Mouse (Mus musculus) heart, embryonic 16.5 days (tissue): ENCODE data around the gene Gtf2h4. TPM values are rescaled to one million over a fixed set of nuclear protein-coding genes. Genes with fewer than 3 reads are reported as not detected.

Experiments used
- ATAC-seq: fragments of 200-750 bp; cut with Nextera tagmentation; replicated peaks from 2 replicates; pipeline ENCODE4 v1.8.0; 2017; ENCODE audit warnings: moderate number of reproducible peaks; ENCODE audit not compliant: insufficient read depth, low FRiP score; ENCODE audit errors: extremely low read depth
- H3K27ac ChIP-seq: fragments of 300-500 bp; sonication (generic); 2 replicates; pipeline ENCODE4 v1.5.1; 2014; ENCODE audit warnings: mild to moderate bottlenecking, low read length, control low read depth, moderate library complexity
- H3K27me3 ChIP-seq: fragments of 300-500 bp; sonication (generic); 2 replicates; pipeline ENCODE4 v1.6.1; 2014; ENCODE audit warnings: low read length, mixed read lengths; ENCODE audit not compliant: control insufficient read depth, insufficient read depth
- H3K36me3 ChIP-seq: fragments of 300-500 bp; sonication (generic); 2 replicates; pipeline ENCODE4 v1.6.1; 2014; ENCODE audit not compliant: control insufficient read depth, insufficient read depth
- H3K4me1 ChIP-seq: fragments of 300-500 bp; sonication (generic); 2 replicates; pipeline ENCODE4 v1.6.1; 2014; ENCODE audit warnings: low read length, mixed read lengths; ENCODE audit not compliant: control insufficient read depth, insufficient read depth
- H3K4me2 ChIP-seq: fragments of 300-500 bp; sonication (generic); 2 replicates; pipeline ENCODE4 v1.6.1; 2014; ENCODE audit warnings: low read depth, mild to moderate bottlenecking, control low read depth, low read length
- H3K4me3 ChIP-seq: fragments of 300-500 bp; sonication (generic); 2 replicates; pipeline ENCODE4 v1.5.1; 2014; ENCODE audit warnings: mild to moderate bottlenecking, control low read depth, low read length
- H3K9ac ChIP-seq: fragments of 300-500 bp; sonication (generic); 2 replicates; pipeline ENCODE4 v1.6.1; 2014; ENCODE audit warnings: low read length, control low read depth
- H3K9me3 ChIP-seq: fragments of 300-500 bp; sonication (generic); replicated peaks from 2 replicates; pipeline ENCODE4 v1.6.1; 2016; ENCODE audit warnings: low read length; ENCODE audit not compliant: control insufficient read depth
- WGBS: fragments of 180-500 bp; shearing (Covaris S2); extraction: QIAGEN DNeasy Blood & Tissue Kit; methylation state at CpG from one replicate; pipeline ENCODE4 v1.1.7; 2014; 5-methylcytosine and 5-hydroxymethylcytosine counted together
- polyA plus RNA-seq: library from polyadenylated mRNA; unstranded; fragments of >200 nt; fragmentation: Nextera tagmentation; extraction: Ambion mirVana; gene quantifications from 2 replicates; pipeline ENCODE4 v1.2.1, GENCODE M21; 2015

Gene Gtf2h4
- polyA plus RNA-seq, 1 experiment from 2014 or later = 30.8 TPM

DNA sequence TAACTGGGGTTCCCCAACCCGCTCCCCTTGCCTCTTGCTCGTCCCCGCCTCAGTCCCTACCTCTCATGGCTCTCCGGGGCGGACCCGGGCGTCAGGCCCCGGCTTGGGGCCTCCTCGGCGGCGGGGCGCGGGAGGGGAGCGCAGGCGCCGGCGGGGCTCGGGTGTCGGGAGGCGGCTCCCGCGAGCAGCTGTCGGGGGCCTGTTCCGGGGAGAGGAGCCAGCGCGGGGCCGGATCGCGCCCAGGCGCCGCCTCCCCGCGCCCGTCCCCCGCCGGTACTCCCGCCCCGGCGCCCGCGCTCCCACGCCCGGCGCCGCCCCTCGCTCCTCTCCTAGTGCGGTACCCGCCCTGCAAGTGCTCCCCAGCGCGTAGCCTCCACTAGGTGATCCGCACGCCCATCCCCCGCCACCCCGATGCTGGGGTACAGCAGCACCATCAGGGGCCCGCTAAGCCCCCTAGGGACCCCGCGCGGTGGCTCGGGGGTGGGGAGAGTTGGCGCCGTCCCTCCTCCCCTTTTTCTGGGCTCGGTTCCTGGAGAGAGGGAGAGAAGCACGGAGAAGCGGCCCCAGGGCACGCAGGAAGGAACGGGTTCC lies 26.9 kb upstream of the Gtf2h4 start:
- no peaks in the 10 kb centered on the region for H3K27me3 ChIP-seq
- peaks cover 5% of the 10 kb centered on the region for H3K36me3 ChIP-seq
- peak overlapping the region; percentile 87 for H3K4me3 ChIP-seq
- peak overlapping the region; percentile 99 for H3K27ac ChIP-seq
- H3K9me3 ChIP-seq = no peaks in the 10 kb centered on the region
- H3K4me2 ChIP-seq = peak overlapping the region; percentile 82
- ATAC-seq = peak; percentile 76
- H3K9ac ChIP-seq = peak overlapping the region; percentile 93
- under 1% methylated on average over 47 of the region's 66 CpGs for whole genome bisulfite sequencing
- peaks cover 58% of the 10 kb centered on the region for H3K4me1 ChIP-seq

- Histone ChIP-seq H3K9ac (peak overlapping the region; percentile 93), H3K27me3 (no peaks in the 10 kb centered on the region), H3K9me3 (peaks cover 5% of the 10 kb centered on the region), H3K4me3 (peak overlapping the region; percentile 87), H3K36me3 (peaks cover 10% of the 10 kb centered on the region), H3K4me2 (peak overlapping the region; percentile 82), H3K4me1 (peaks cover 54% of the 10 kb centered on the region), H3K27ac (peak overlapping the region; percentile 99)
- ATAC-seq = peak; percentile 21
- WGBS = 2% methylated on average over 19 of the region's 19 CpGs
Observed at GRCm38 (mm10) chr17:35699919-35700318, 26.4 kb upstream of the Gtf2h4 start.

GRCm38 (mm10) chr17:35698501-35698883 lies 25.0 kb upstream of the Gtf2h4 start:
- peak overlapping the region; percentile 34 for H3K4me3 ChIP-seq
- WGBS = 23% methylated on average over 5 of the region's 5 CpGs
- H3K9ac ChIP-seq = peak overlapping the region; percentile 56
- ATAC-seq = no peak
- H3K27me3 ChIP-seq = no peaks in the 10 kb centered on the region
- H3K36me3 ChIP-seq = peaks cover 13% of the 10 kb centered on the region
- peaks cover 5% of the 10 kb centered on the region for H3K9me3 ChIP-seq
- peaks cover 40% of the 10 kb centered on the region for H3K4me1 ChIP-seq
- H3K4me2 ChIP-seq = peak overlapping the region; percentile 66
- H3K27ac ChIP-seq = peak overlapping the region; percentile 75

GRCm38 (mm10) chr17:35697759-35698500 lies 24.4 kb upstream of the Gtf2h4 start:
- Histone ChIP-seq H3K4me2 (peak overlapping the region; percentile 66), H3K4me3 (peak overlapping the region; percentile 34), H3K27ac (peak overlapping the region; percentile 75), H3K9ac (peak overlapping the region; percentile 56), H3K4me1 (peaks cover 37% of the 10 kb centered on the region), H3K9me3 (peaks cover 5% of the 10 kb centered on the region), H3K27me3 (no peaks in the 10 kb centered on the region), H3K36me3 (peaks cover 19% of the 10 kb centered on the region)
- 5% methylated on average over 16 of the region's 16 CpGs for WGBS
- peak; percentile 20; the same call in 1 of the 2 replicates for ATAC-seq

DNA sequence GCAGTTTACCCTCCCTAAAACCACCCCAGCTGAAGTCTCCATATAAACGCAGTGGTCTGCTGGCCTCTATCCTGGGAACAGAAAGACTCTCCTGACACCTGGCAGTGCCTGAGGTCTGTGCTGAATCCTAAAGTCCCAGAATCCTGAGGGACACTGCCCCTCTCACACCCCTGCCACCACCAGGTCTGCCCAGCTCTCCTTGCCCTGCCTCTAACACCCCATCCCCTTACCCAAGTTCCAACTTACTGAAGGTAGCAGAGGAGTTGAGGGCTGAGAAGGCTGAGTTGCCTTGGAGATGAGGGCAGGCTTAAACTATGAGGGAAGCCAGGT lies 23.9 kb upstream of the Gtf2h4 start:
- Histone ChIP-seq H3K4me2 (peak overlapping the region; percentile 66), H3K36me3 (peaks cover 23% of the 10 kb centered on the region), H3K27ac (peak overlapping the region; percentile 75), H3K4me3 (peak overlapping the region; percentile 34), H3K4me1 (peaks cover 33% of the 10 kb centered on the region), H3K9ac (peak overlapping the region; percentile 56), H3K9me3 (peaks cover 5% of the 10 kb centered on the region), H3K27me3 (no peaks in the 10 kb centered on the region)
- WGBS = 13% methylated on average over 1 of the region's 1 CpGs
- no peak for ATAC-seq

- Histone ChIP-seq H3K36me3 (peaks cover 27% of the 10 kb centered on the region), H3K9ac (peak overlapping the region; percentile 6; the same call in 1 of the 2 replicates), H3K4me2 (peak overlapping the region; percentile 66), H3K27me3 (no peaks in the 10 kb centered on the region), H3K9me3 (peaks cover 5% of the 10 kb centered on the region), H3K27ac (peak overlapping the region; percentile 75; the same call in 1 of the 2 replicates), H3K4me3 (peak overlapping the region; percentile 34; the same call in 1 of the 2 replicates), H3K4me1 (peaks cover 32% of the 10 kb centered on the region)
- WGBS = 35% methylated on average over 6 of the region's 6 CpGs
- ATAC-seq = no peak
Observed at GRCm38 (mm10) chr17:35696691-35697090, 23.2 kb upstream of the Gtf2h4 start.

GRCm38 (mm10) chr17:35695289-35695688 lies 21.8 kb upstream of the Gtf2h4 start:
- peaks cover 32% of the 10 kb centered on the region for H3K4me1 ChIP-seq
- no peaks in the 10 kb centered on the region for H3K27me3 ChIP-seq
- ATAC-seq = no peak
- H3K4me2 ChIP-seq = no peak overlapping the region
- WGBS = 95% methylated on average over 2 of the region's 2 CpGs
- H3K9ac ChIP-seq = no peak overlapping the region
- peaks cover 40% of the 10 kb centered on the region for H3K36me3 ChIP-seq
- H3K4me3 ChIP-seq = no peak overlapping the region
- H3K9me3 ChIP-seq = peaks cover 5% of the 10 kb centered on the region
- H3K27ac ChIP-seq = no peak overlapping the region

- H3K4me2 ChIP-seq = no peak overlapping the region
- H3K27ac ChIP-seq = no peak overlapping the region
- H3K36me3 ChIP-seq = peaks cover 53% of the 10 kb centered on the region
- H3K27me3 ChIP-seq = no peaks in the 10 kb centered on the region
- H3K4me3 ChIP-seq = no peak overlapping the region
- 68% methylated on average over 5 of the region's 5 CpGs for WGBS
- H3K9ac ChIP-seq = no peak overlapping the region
- no peak for ATAC-seq
- H3K9me3 ChIP-seq = peaks cover 5% of the 10 kb centered on the region
- H3K4me1 ChIP-seq = peaks cover 23% of the 10 kb centered on the region
Observed at GRCm38 (mm10) chr17:35693906-35694305, 20.4 kb upstream of the Gtf2h4 start.

DNA sequence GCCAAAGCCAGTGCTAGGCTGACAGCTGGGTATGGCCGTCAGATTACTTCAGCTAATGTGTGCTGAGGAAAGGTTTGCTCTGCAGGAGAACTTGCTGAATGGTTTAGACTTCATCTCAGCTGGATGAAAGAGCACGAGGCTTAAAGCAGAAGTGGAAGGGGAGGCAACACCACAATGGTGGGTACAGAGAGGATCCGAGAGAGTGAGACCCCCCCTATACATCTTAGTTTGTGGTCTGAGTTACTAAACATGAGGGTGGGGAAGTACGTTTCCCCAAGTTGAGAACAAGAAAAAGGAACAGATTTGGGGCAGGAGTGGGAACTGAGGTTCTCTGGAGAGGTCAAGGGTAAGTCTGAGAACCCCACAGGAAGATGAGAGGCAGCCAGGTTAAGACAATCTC lies 18.8 kb upstream of the Gtf2h4 start:
- WGBS = 78% methylated on average over 4 of the region's 4 CpGs
- peaks cover 8% of the 10 kb centered on the region for H3K4me1 ChIP-seq
- H3K27me3 ChIP-seq = no peaks in the 10 kb centered on the region
- no peak overlapping the region for H3K27ac ChIP-seq
- peaks cover 5% of the 10 kb centered on the region for H3K9me3 ChIP-seq
- H3K4me3 ChIP-seq = no peak overlapping the region
- H3K4me2 ChIP-seq = no peak overlapping the region
- no peak for ATAC-seq
- H3K9ac ChIP-seq = no peak overlapping the region
- H3K36me3 ChIP-seq = peaks cover 68% of the 10 kb centered on the region
